Mouse (Mus musculus) cerebellum, adult 2 months (tissue): ENCODE measurements at regions not wholly inside any gene's neighbourhood (a gene's known extent, or its start where the extent isn't known, plus 50 kb on each side); places are given as distances from the start of the nearest gene placed in this dataset.

Experiments
- CTCF ChIP-seq: fragments of 200-500 bp; IDR thresholded peaks from 2 replicates; pipeline ENCODE4 v1.5.1; 2011; ENCODE audit warnings: low read depth, mild to moderate bottlenecking, control low read depth, low read length, moderate library complexity, borderline replicate concordance; ENCODE audit not compliant: insufficient read depth
- POLR2A ChIP-seq: fragments of 200-500 bp; IDR thresholded peaks from 2 replicates; pipeline ENCODE4 v1.6.1; 2011; ENCODE audit warnings: low read length, control low read depth, borderline replicate concordance; ENCODE audit not compliant: insufficient read depth

GRCm38 (mm10) chr11:24636716-24637115, 558.9 kb downstream of the Bcl11a start:
- TF ChIP-seq POLR2A (no peak), CTCF (no peak)
